Mouse (Mus musculus): ENCODE results near the gene Noxred1.
"Not testable (repeated sequence)": the region's sequence is repeated elsewhere in the genome, so short reads cannot be mapped to it uniquely, and the experiment has no call there.

Gene Noxred1

DNA sequence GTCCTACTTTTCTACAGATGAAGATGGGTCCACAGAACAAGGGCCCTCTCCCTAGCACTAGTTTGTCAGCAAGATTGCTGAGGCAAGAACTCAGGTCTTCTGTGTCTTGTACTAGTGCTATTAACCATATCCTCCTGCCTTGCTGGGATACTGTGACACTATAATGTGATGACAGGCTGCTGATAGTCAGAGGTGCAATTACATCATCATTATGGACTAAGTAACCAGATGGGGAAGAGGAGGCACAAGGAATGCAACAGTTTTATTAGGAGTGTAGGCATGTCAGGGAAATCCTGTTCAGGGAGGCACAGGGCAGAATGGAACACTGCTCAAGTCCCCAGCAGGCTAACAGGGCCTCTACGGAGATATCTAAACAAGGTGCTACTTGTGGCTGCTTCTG lies at the start of gene Noxred1:
Noxred1 (minus strand) TSS at position 101 of the 400 bp plus-strand sequence.
- no peak for DNase-seq (ENCODE audit: extremely low spot score)

DNA sequence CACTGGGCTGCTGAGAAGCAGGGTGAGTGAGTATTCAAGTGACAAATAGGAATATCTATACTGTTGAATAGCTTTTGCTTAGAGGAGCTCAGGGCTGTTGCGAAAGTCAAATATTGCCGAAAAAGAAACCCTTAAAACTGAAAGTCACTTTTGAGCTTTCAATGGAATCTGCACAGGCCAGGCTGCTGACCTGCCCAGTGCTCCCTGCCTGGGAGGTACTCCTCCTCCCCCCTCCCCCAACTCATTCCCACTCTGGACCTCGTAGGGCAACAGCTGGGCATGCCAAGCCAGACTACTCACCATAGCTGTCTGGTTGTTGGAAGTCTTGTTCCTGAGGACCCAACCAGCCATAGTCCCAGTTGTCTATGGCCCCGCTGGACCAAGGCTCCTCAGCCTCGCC lies 46.2 kb upstream of the Noxred1 start:
- DNase-seq (ENCODE audit: extremely low spot score), result no peak

DNA sequence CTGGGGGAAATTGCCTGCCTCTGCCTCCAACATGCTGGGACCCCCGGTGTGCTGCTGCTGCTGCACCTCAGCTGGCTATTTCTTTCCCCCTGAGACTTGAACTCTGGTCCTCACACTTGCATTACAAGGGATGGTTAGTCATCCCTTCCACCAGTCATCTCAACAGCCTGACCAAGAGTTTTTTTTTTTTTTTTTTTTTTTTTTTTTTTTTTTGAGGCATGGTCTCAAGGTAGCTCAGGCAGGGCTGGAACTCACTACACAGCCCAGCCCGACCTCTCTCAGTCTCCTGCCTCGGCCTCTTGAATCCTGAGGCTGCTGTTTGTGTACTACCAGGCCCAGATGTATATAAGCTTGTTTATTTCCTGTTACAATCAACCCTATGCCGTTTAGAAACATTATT lies 45.7 kb upstream of the Noxred1 start:
- DNase-seq (ENCODE audit: extremely low spot score), result no peak

GRCm38 (mm10) chr12:87283706-87284105 lies 45.2 kb upstream of the Noxred1 start:
- no peak for DNase-seq (ENCODE audit: extremely low spot score)

DNA sequence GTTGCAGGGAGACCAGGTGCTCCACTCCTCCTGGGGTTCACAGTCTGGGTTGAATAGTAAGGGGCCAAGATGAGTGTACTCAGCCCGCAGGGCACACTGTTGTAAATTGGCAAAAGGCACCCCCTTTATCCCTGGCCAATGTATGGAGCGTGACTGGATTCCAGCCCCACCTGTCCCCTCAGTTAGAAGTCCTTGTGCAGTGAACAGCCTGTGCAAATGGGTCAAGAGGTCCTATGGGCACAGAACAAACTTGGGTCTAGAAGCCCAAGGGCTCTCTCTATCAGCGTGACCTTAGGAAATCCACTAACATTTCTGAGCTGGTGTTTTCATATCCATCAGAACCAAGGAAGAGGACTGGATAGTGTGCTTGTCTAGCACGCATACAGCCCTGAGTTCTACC lies 44.2 kb upstream of the Noxred1 start:
- DNase-seq (ENCODE audit: extremely low spot score), result no peak

DNA sequence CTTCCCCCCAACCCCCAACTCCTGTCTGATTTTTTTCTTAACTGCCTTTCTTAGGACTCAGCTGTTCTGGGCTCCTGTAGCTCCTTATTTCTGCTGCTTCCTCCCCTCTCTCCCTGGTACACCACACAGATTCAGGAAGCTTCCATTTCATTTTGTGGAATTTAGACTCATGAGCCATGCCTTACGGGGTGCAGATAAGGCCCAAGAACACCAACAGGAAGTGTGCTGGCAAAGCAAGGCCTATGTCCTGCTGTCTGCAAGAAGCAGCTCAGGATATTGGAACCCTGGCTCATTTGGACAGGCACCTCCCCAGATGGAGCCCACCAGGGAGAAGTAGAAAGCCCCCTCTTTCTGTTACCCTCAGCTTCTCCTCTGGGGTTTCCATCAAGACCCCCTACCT lies 43.2 kb upstream of the Noxred1 start:
- no peak for DNase-seq (ENCODE audit: extremely low spot score)

DNA sequence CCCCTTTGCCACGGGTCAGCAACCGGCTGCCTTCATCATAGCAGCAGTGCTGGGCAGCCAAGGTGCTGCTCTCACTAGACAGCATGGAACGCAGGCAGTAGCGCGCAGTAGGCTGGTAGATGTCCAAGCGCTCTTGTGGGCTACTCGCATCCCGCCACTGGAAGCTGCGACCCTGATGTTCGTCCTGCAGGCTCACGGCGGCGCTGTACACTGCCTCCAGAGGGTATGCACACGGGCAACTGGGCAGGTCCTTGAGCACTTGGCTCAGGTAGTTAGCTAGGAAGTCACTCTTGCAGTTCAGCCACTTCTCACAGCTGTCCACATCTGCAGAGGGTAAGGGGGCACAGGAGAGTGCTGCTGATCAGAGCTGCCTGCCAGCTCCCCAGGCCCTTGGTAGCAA lies 41.3 kb upstream of the Noxred1 start:
- no peak for DNase-seq (ENCODE audit: extremely low spot score)

DNA sequence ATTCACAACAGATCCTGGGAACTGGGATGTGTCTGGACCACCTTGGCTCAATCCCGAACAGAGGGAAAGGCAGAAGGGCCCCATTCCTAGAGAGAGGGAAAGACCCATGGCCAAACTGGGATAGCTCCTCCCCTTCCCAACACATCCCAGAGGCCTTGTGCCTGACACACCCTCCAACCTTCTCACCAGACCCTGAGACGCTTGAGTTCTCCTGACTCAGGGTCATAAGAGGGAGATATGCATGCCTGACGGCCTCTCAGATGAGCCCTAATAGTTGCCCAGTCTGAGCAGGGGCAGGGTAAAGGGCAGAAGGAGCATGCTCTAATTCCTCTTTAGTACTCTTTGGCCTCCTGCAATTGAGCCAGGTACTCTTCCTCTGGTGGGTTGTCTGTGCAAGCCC lies 40.8 kb upstream of the Noxred1 start:
- no peak for DNase-seq (ENCODE audit: extremely low spot score)

DNA sequence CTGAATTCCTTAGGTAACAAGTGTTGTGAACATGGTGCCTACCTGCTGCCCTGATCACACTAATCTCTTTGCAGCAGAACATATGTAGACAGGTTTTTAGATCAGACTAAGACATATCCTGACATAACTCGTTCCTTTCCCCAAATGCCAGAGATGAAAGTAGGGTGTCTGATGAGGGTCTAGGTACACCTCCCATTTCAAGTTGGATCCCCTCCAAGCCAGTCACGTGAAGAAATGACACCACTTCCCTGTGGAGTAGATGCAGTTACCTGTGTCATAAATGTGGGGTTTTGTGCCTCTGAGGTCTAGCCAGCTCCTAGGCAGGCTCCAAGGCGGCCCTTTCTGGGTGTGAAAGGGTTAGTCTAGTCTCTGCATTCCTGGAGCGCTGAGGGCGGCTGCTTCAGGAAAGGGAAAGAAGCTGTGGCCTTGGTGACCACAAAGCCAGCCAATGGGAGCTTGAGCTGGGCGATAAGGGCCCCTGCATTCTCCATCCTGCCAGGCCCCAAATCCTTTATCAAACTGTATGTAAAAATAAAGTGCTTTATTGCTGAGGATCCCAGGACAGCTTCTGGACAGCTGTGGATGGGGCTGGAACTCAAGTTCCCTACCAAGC lies 39.7 kb upstream of the Noxred1 start:
- no peak for DNase-seq (ENCODE audit: extremely low spot score)

GRCm38 (mm10) chr12:87277251-87277650 lies 38.7 kb upstream of the Noxred1 start:
- DNase-seq (ENCODE audit: extremely low spot score), result not testable (repeated sequence)

- no peak for DNase-seq (ENCODE audit: extremely low spot score)
These were observed 36.6 kb upstream of the Noxred1 start for GRCm38 (mm10) chr12:87274853-87275831.

- DNase-seq (ENCODE audit: extremely low spot score), result peak; percentile 42
These were observed 29.1 kb upstream of the Noxred1 start for GRCm38 (mm10) chr12:87267682-87268081.

DNA sequence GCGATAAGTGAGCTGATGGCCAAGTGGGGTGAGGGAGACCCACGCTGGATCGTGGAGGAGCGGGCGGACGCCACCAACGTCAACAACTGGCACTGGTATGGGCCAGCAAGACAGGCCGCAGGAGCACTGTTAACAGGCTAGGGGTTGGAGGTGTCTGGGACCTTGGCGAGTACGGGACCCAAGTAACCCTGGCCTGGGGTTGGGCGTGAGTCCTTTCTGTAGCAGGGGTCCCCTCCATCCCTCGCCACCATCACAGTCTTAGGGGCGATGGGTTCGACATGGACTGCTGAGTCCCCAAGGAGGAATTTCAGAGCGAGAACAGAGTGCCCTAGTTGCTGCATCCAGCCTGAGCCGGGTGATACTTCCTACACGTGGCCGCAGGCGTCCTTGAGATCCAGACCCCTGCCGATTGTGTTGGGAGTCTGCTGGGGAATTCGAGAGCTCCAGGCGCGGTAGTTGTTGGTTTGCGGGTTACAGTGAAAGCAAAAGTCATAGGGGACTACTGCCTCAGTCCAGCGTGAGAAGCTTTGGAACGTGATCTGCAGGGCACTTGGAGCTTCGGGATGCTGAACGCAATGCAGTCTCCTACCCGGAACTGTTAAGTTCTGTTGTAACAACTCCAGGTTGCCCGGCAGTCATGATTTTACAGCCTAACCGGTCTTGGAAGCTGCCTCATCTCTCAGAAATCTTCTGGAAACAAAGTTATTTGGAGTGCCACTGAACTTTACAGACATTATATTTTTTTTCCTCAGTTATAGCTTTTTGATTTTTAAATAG lies 28.5 kb upstream of the Noxred1 start:
- no peak for DNase-seq (ENCODE audit: extremely low spot score)

DNA sequence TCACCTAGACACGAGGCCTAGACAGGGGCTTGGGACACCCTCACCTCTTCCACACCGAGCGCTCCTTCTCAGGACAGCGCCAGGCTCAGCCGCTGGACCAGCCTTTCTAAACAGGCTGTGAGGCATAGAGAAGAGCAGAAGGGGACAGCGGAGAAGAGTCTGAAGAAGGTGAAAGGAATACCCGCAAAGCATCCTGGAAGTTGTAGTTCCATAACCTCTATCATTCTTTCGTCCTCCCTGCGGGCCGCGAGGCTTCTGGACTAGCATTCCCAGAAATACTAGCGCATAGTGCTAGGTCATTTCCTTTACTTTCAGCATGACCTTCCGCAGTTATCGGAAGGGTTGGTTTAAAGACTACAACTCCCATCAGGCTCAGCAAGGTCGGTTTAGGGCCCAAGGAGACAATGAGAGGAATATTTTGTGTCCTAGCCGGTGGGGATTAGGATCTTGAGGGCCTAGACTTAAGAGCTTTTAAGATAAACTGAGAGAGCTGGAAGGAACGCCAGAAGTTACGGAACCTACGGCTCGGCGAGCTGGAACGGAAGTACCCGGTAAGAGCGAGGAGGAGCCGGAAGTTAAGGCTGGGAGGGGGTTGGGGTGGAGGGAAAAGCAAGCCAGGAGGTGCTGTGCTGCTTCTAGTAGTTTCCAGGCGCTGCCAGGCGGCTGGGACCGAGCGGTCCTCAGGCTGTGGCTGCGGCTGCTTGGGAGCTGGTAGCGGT lies 27.7 kb upstream of the Noxred1 start, which contains the start of the genes Vipas39 and Ahsa1:
Vipas39 (minus strand) TSS at position 149 of the 719 bp plus-strand sequence.
Ahsa1 (plus strand) TSS at position 372 of the 719 bp plus-strand sequence.
- DNase-seq (ENCODE audit: extremely low spot score), result peak; percentile 92

DNA sequence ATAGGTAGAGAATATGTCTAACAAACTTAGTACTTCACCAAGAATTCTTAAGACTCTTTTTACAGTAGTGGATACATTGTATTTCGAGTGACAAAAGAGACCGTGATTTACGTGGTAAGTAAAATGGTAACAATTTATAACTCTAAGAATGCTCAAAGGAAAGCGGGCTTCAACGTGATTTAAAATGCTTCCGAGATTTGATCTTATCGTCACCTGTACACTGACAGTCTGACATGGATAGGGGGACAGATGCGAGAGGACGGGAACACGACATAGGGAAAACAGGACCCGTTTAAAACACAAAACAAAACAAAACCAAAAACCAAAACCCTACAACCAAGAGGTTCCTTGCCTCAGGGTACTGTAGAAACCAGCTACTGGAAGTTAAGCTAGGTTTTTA lies 26.9 kb upstream of the Noxred1 start:
- no peak for DNase-seq (ENCODE audit: extremely low spot score)

DNA sequence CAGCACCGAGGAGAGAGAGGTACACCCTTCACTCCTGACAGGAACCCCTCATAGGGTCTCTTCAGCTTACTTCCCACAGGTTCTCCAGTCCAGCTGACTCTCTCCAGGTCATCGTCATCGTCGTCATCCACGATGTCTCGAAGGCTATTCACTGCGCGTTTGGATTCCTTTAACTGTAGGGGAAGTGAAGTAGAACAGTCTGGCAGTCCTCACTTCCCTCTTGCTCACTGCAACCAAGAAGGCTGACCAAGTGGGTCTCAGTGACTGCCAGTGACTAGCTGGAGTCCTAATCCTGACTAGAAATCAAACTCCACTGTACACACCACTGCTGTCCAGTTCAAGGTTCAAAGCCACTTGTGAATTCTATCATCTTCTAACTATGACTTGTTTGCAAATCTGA lies 22.0 kb upstream of the Noxred1 start:
- DNase-seq (ENCODE audit: extremely low spot score), result no peak

DNA sequence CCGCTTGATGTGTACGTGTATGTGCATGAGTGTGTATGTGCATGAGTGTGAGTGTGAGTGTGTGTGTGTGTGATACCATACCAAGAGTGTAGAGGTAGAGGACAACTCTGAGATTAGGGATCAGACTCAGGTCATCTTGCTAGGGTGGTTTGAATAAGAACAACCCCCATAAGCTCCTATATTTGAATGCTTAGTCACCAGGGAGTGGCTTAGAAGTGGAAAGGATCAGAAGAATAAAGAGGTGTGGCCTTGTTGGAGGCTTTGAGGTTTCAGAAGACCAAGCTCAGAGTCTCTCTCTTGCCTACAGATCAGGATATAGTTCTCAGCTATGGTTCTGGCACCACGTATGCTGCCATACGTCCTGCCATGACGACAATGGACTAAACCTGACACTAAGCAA lies 18.1 kb upstream of the Noxred1 start:
- no peak for DNase-seq (ENCODE audit: extremely low spot score)

GRCm38 (mm10) chr12:87253878-87254277 lies 15.3 kb upstream of the Noxred1 start:
- no peak for DNase-seq (ENCODE audit: extremely low spot score)

DNA sequence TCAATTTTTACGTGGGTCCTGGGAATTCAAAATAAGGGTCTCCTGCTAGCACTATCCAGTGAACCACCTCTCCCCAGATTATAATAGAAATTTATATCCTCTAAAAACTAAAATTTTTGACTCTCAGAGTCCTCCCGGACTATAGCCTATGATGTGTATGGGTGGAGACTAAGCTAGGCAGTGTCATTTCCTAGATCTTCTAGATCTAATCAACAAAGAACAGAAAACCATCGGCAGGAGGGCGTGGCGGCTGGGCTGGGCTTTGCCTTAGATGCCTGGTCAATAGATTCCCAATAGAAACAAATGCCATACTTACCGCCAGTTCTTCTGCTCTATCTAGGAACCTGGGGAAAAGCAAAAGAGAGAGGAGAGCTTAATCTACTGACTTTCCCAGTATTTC lies 11.6 kb upstream of the Noxred1 start:
- DNase-seq (ENCODE audit: extremely low spot score), result no peak

- DNase-seq (ENCODE audit: extremely low spot score), result no peak
These were observed 1.5 kb downstream of the Noxred1 start for GRCm38 (mm10) chr12:87236882-87237483.

DNA sequence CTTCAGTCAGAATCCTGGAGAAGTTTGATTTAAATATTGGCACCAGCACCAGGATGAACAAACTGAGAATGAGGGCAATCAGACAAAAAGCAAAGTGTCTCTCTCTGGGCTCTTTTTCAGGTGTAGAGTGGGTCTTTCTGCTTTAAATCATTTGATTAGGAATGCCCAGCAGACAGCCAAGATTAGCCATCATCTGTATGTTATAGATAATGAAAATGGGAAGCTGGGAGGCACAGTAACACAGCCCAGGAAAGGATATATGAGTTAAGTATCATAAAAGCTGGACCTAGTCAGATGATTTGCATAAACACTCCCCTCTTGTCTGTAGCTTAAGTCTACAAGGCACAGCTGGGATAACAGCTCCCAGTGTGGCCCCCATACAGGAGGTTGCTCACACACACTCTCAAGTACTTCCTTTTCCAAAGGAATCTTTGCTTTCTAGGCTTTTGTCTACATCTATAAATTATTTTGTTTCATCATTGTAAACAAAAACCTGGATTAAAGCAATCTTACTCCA lies 8.1 kb downstream of the Noxred1 start:
- DNase-seq (ENCODE audit: extremely low spot score), result no peak

Data from embryo, embryonic 9.5 days (tissue).